Mouse (Mus musculus) CH12.LX (cell line): ENCODE data around the gene Rps6ka5. TPM values are rescaled to one million over a fixed set of nuclear protein-coding genes. Genes with fewer than 3 reads are reported as not detected.

Source experiments
- DNase-seq: peaks from one replicate; pipeline ENCODE4 v3.0.0-alpha.2; 2013; ENCODE audit errors: extremely low read depth
- H3K27ac ChIP-seq: 2 replicates; pipeline ENCODE4 v1.5.1; 2012; ENCODE audit warnings: low read depth, mild to moderate bottlenecking, control low read depth, moderate library complexity; ENCODE audit not compliant: insufficient read depth
- H3K27me3 ChIP-seq: replicated peaks from 2 replicates; pipeline ENCODE3; 2012; ENCODE audit warnings: inconsistent platforms
- H3K36me3 ChIP-seq, 2 experiments: replicated peaks in 1 of 2; 2 replicates each; pipeline versions ENCODE3 to v1.6.1; 2012; ENCODE audit warnings: inconsistent platforms in 1 of 2, low read length in 1 of 2, mild to moderate bottlenecking in 1 of 2, mixed read lengths in 1 of 2, moderate library complexity in 1 of 2; ENCODE audit not compliant: control insufficient read depth in 1 of 2, insufficient read depth in 1 of 2
- H3K4me1 ChIP-seq, 2 experiments: 2 replicates each; pipeline ENCODE4 v1.6.1; 2012; ENCODE audit warnings: inconsistent platforms in 1 of 2, moderate library complexity in 1 of 2; ENCODE audit not compliant: insufficient read depth in 2 of 2, control insufficient read depth in 1 of 2
- H3K4me2 ChIP-seq: 2 replicates; pipeline ENCODE4 v1.6.1; 2012; ENCODE audit warnings: low read depth, mild to moderate bottlenecking, control low read depth; ENCODE audit not compliant: poor library complexity, insufficient read depth, severe bottlenecking
- H3K4me3 ChIP-seq, 3 experiments: fragments of 150-350 bp in 1 of 3; sonication (generic) in 1 of 3; replicated peaks in 1 of 3; 2 replicates each; pipeline versions ENCODE3 to v1.5.1; 2011 to 2012; ENCODE audit warnings: low read depth in 2 of 3, low read length in 2 of 3, mild to moderate bottlenecking in 2 of 3, moderate library complexity in 2 of 3, control low read depth in 1 of 3, improper control_type of control experiment in 1 of 3, inconsistent platforms in 1 of 3, mixed read lengths in 1 of 3; ENCODE audit not compliant: poor library complexity in 1 of 3
- H3K79me2 ChIP-seq: replicated peaks from 2 replicates; pipeline ENCODE4 v1.6.1; 2012; ENCODE audit warnings: mild to moderate bottlenecking, moderate library complexity; ENCODE audit not compliant: control insufficient read depth, poor library complexity, insufficient read depth, severe bottlenecking; ENCODE audit errors: extremely low read depth
- H3K9ac ChIP-seq: 2 replicates; pipeline ENCODE4 v1.6.1; 2012; ENCODE audit warnings: low read depth, mild to moderate bottlenecking, control low read depth, moderate library complexity; ENCODE audit not compliant: insufficient read depth
- H3K9me3 ChIP-seq: replicated peaks from 2 replicates; pipeline ENCODE3; 2012; ENCODE audit warnings: low read length, inconsistent platforms, mixed read lengths
- CTCF ChIP-seq, 2 experiments: IDR thresholded peaks in 1 of 2; conservative IDR thresholded peaks in 1 of 2; 2 replicates each; pipeline ENCODE4 v1.5.1; 2011 to 2012; ENCODE audit warnings: low read depth in 2 of 2, low read length in 2 of 2, improper control_type of control experiment in 1 of 2, inconsistent platforms in 1 of 2, mild to moderate bottlenecking in 1 of 2, moderate library complexity in 1 of 2
- E2F4 ChIP-seq: IDR thresholded peaks from 2 replicates; pipeline ENCODE4 v1.6.1; 2011; ENCODE audit warnings: low read depth, low read length, improper control_type of control experiment; ENCODE audit not compliant: insufficient replicate concordance
- ELF1 ChIP-seq: IDR thresholded peaks from 2 replicates; pipeline ENCODE4 v1.6.1; 2014; ENCODE audit warnings: low read depth, mild to moderate bottlenecking, inconsistent platforms, low read length, improper control_type of control experiment
- HCFC1 ChIP-seq: IDR thresholded peaks from 2 replicates; pipeline ENCODE4 v1.6.1; 2012; ENCODE audit warnings: low read depth, mild to moderate bottlenecking, inconsistent platforms, low read length, improper control_type of control experiment
- IRF4 ChIP-seq: IDR thresholded peaks from 2 replicates; pipeline ENCODE4 v1.6.1; 2014; ENCODE audit warnings: low read depth, mild to moderate bottlenecking, inconsistent platforms, low read length, improper control_type of control experiment
- KAT2A ChIP-seq: IDR thresholded peaks from 2 replicates; pipeline ENCODE4 v1.6.1; 2012; ENCODE audit warnings: low read length, improper control_type of control experiment, inconsistent platforms; ENCODE audit not compliant: insufficient replicate concordance
- MAX ChIP-seq: IDR thresholded peaks from 2 replicates; pipeline ENCODE4 v1.6.1; 2011; ENCODE audit warnings: low read length, improper control_type of control experiment
- MAZ ChIP-seq: IDR thresholded peaks from 2 replicates; pipeline ENCODE4 v1.6.1; 2012; ENCODE audit warnings: low read depth, mild to moderate bottlenecking, inconsistent platforms, low read length, improper control_type of control experiment, moderate library complexity
- MEF2A ChIP-seq: IDR thresholded peaks from 2 replicates; pipeline ENCODE4 v1.6.1; 2014; ENCODE audit warnings: low read depth, mild to moderate bottlenecking, inconsistent platforms, low read length, improper control_type of control experiment, borderline replicate concordance
- MYC ChIP-seq: IDR thresholded peaks from 2 replicates; pipeline ENCODE4 v1.6.1; 2011; ENCODE audit warnings: low read depth, mild to moderate bottlenecking, improper control_type of control experiment, low read length
- NRF1 ChIP-seq: IDR thresholded peaks from 2 replicates; pipeline ENCODE4 v1.6.1; 2014; ENCODE audit warnings: low read depth, mild to moderate bottlenecking, inconsistent platforms, low read length, improper control_type of control experiment, moderate library complexity
- SIN3A ChIP-seq: IDR thresholded peaks from 2 replicates; pipeline ENCODE4 v1.6.1; 2012; ENCODE audit warnings: low read length, improper control_type of control experiment, inconsistent platforms
- UBTF ChIP-seq: IDR thresholded peaks from 2 replicates; pipeline ENCODE4 v1.6.1; 2012; ENCODE audit warnings: low read depth, mild to moderate bottlenecking, inconsistent platforms, low read length, improper control_type of control experiment, moderate library complexity
- USF2 ChIP-seq: conservative IDR thresholded peaks from 2 replicates; pipeline ENCODE4 v1.6.1; 2011; ENCODE audit warnings: low read depth, low read length, improper control_type of control experiment
- ZKSCAN1 ChIP-seq: IDR thresholded peaks from 2 replicates; pipeline ENCODE4 v1.6.1; 2012; ENCODE audit warnings: low read depth, inconsistent platforms, low read length, improper control_type of control experiment, borderline replicate concordance
- ZNF384 ChIP-seq: IDR thresholded peaks from 2 replicates; pipeline ENCODE4 v1.6.1; 2012; ENCODE audit warnings: low read depth, low read length, improper control_type of control experiment, inconsistent platforms
- dilution Hi-C: fragments of 300-500 bp; cut with MboI; formaldehyde crosslinking; loops from 2 replicates; pipeline ENCODE4 v1.14.3; 2020; ENCODE audit warnings: low sequenced_read_pairs; ENCODE audit not compliant: extremely low pct_unique_long_range_greater_than_20kb, extremely low pct_ligation_motif_present
- in situ Hi-C: fragments of 300-500 bp; cut with MboI; formaldehyde crosslinking; loops from 3 replicates; pipeline ENCODE4 v1.14.3; 2019; ENCODE audit warnings: low sequenced_read_pairs, low pct_ligation_motif_present, low pct_unique_long_range_greater_than_20kb, mixed read lengths
- polyA plus RNA-seq: library from polyadenylated mRNA; unstranded; fragments of >175 nt; gene quantifications from 2 replicates; pipeline ENCODE4 v1.2.1, GENCODE M21; 2012; ENCODE audit warnings: low read depth; ENCODE audit not compliant: insufficient read length
- total RNA-seq, 2 experiments: library from RNA; depleted of rRNA; stranded (reverse); fragments of 300-350 nt in 1 of 2; fragments of >200 nt in 1 of 2; gene quantifications; 2 replicates each; pipeline ENCODE4 v1.2.3; 2012 to 2014

The Rps6ka5 gene
- total and polyA plus RNA-seq, 3 experiments: 2.9 to 6.2 (median 4.8) TPM

DNA sequence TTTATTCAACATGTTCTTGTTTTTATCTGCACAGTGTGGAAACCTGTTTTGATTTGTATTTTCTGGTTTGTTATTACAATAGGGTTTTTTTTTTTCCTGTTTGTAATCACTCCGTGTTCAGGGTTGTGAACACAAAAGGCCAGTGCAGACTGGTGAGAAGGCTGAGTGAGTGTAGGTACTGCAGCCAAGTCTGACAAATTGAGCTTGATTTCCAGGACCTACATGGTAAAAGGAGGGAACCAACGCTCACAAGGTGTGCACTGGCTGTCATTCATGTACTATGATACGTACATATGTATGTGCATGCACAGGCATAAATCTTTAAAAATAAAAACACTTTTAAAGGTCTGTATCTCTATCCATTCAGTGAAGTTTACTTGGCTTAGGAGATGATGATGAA is 31.5 kb downstream of the Rps6ka5 start:
- dilution Hi-C loops: no loop called here
- no peaks in the 10 kb centered on the region for H3K36me3 ChIP-seq
- no peaks in the 10 kb centered on the region for H3K9me3 ChIP-seq
- no peak overlapping the region for H3K4me3 ChIP-seq
- no peaks in the 10 kb centered on the region for H3K79me2 ChIP-seq
- DNase-seq: no peak
- TF ChIP-seq MAZ: no peak
- no peak for TF ChIP-seq UBTF
- no peak for TF ChIP-seq IRF4
- TF ChIP-seq NRF1: no peak
- TF ChIP-seq HCFC1: no peak
- no peak for TF ChIP-seq E2F4
- no peak for TF ChIP-seq ZNF384
- in situ Hi-C loops: no loop called here
- H3K27me3 ChIP-seq: no peaks in the 10 kb centered on the region
- no peak overlapping the region for H3K9ac ChIP-seq
- no peak overlapping the region for H3K4me2 ChIP-seq
- H3K4me1 ChIP-seq: peaks cover 6 to 15% of the 10 kb centered on the region in 2 experiments; a peak in 3 of 4 replicates
- no peak overlapping the region for H3K27ac ChIP-seq

DNA sequence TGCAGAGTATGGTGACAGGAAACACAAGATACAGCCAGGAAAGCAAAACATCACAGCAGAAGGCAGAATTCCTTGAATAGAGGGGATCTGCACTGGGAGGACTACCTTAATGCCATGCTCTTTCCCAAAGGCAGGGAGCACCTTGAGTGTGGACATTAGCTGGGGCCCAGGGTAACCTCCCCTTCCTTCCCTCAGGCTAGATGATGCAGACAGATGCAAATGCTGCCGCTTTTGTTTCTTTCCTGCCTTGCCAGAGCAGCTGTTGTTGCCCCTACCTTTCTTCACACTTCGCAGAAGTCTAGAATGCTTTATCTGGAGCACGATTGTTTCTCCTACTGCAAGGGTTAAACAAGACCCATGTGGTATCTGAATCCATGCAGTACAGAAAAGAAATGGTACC is 34.6 kb downstream of the Rps6ka5 start:
- in situ Hi-C loops (no loop called here), dilution Hi-C loops (no loop called here)
- Histone ChIP-seq H3K9ac (no peak overlapping the region), H3K4me2 (no peak overlapping the region), H3K9me3 (no peaks in the 10 kb centered on the region), H3K4me3 (no peak overlapping the region), H3K79me2 (no peaks in the 10 kb centered on the region), H3K27me3 (no peaks in the 10 kb centered on the region), H3K27ac (no peak overlapping the region), H3K36me3 (no peaks in the 10 kb centered on the region), H3K4me1 (peaks cover 8 to 28% of the 10 kb centered on the region in 2 experiments)
- no peak for DNase-seq
- TF ChIP-seq MAX (no peak), ELF1 (no peak), ZNF384 (no peak), MAZ (no peak), MYC (no peak), USF2 (no peak), ZKSCAN1 (no peak), KAT2A (no peak), MEF2A (no peak), SIN3A (no peak), CTCF (conservative IDR thresholded peaks at IDR 0.05 in 1 of 2, IDR thresholded peaks at IDR 0.05 in 1 of 2; ENCODE audit: low read depth in 2 of 2, low read length in 2 of 2) (no peak)
